Mouse (Mus musculus) ES-E14 (cell line): Measurements from ENCODE around the gene Col13a1.
A peak's percentile ranks its signal among the peaks of the same experiment; 100 is the strongest.

Experiments used
- CHD2 ChIP-seq: IDR thresholded peaks from 2 replicates; pipeline ENCODE4 v1.6.1; 2014; ENCODE audit warnings: mild to moderate bottlenecking, low read depth, low read length, inconsistent platforms
- HCFC1 ChIP-seq: IDR thresholded peaks from 2 replicates; pipeline ENCODE4 v1.6.1; 2012; ENCODE audit warnings: low read length, inconsistent platforms, borderline replicate concordance; ENCODE audit not compliant: insufficient read depth
- MAFK ChIP-seq: IDR thresholded peaks from 2 replicates; pipeline ENCODE4 v1.6.1; 2014; ENCODE audit warnings: mild to moderate bottlenecking, low read depth, low read length, inconsistent platforms; ENCODE audit not compliant: insufficient read depth
- ZC3H11A ChIP-seq: IDR thresholded peaks from 2 replicates; pipeline ENCODE4 v1.6.1; 2012; ENCODE audit warnings: low read depth, mild to moderate bottlenecking, inconsistent platforms, low read length, borderline replicate concordance
- ZNF384 ChIP-seq: IDR thresholded peaks from 2 replicates; pipeline ENCODE4 v1.6.1; 2012; ENCODE audit warnings: low read depth, low read length, inconsistent platforms

- TF ChIP-seq ZNF384 (no peak), MAFK (0 out of 2 replicates have a peak, but pooled peaks have one; percentile 17), HCFC1 (no peak), CHD2 (no peak), ZC3H11A (no peak)
These were observed 152.0 kb downstream of the Col13a1 start for GRCm38 (mm10) chr10:61826753-61827435.
